Mouse (Mus musculus) liver, adult 2 months (tissue): Measurements from ENCODE around the gene Ppp1r12a. TPM values are rescaled to one million over a fixed set of nuclear protein-coding genes. Genes with fewer than 3 reads are reported as not detected.
A peak's percentile ranks its signal among the peaks of the same experiment; 100 is the strongest.

Source experiments
- DNase-seq: peaks from one replicate; pipeline ENCODE4 v3.0.0-alpha.2; 2011; ENCODE audit warnings: low read depth, low spot score; ENCODE audit errors: extremely low read depth
- H3K27ac ChIP-seq: fragments of 200-500 bp; replicated peaks from 2 replicates; pipeline ENCODE4 v1.5.1; 2012; ENCODE audit warnings: low read depth, mild to moderate bottlenecking, control low read depth, inconsistent platforms, low read length; ENCODE audit not compliant: insufficient read depth
- H3K27me3 ChIP-seq: fragments of 200-500 bp; 2 replicates; pipeline ENCODE4 v1.6.1; 2012; ENCODE audit warnings: mild to moderate bottlenecking, moderate library complexity, low read length, inconsistent platforms; ENCODE audit not compliant: control insufficient read depth, insufficient read depth
- H3K36me3 ChIP-seq: fragments of 200-500 bp; 2 replicates; pipeline ENCODE4 v1.6.1; 2012; ENCODE audit warnings: low read length, inconsistent platforms; ENCODE audit not compliant: control insufficient read depth, insufficient read depth
- H3K4me1 ChIP-seq: fragments of 200-500 bp; 2 replicates; pipeline ENCODE4 v1.6.1; 2011; ENCODE audit warnings: low read length; ENCODE audit not compliant: control insufficient read depth, insufficient read depth
- H3K4me3 ChIP-seq: fragments of 200-500 bp; 2 replicates; pipeline ENCODE4 v1.5.1; 2011; ENCODE audit warnings: low read depth, mild to moderate bottlenecking, control low read depth, low read length, moderate library complexity; ENCODE audit not compliant: insufficient read depth
- H3K79me2 ChIP-seq: fragments of 200-500 bp; 2 replicates; pipeline ENCODE4 v1.6.1; 2012; ENCODE audit warnings: inconsistent platforms, mild to moderate bottlenecking, low read length, moderate library complexity; ENCODE audit not compliant: control insufficient read depth, insufficient read depth
- H3K9ac ChIP-seq: fragments of 200-500 bp; 2 replicates; pipeline ENCODE4 v1.6.1; 2012; ENCODE audit warnings: low read depth, mild to moderate bottlenecking, control low read depth, inconsistent platforms, low read length
- CTCF ChIP-seq: fragments of 200-500 bp; IDR thresholded peaks from 2 replicates; pipeline ENCODE4 v1.5.1; 2011; ENCODE audit warnings: low read depth, low read length, control low read depth
- POLR2A ChIP-seq: fragments of 200-500 bp; IDR thresholded peaks from 2 replicates; pipeline ENCODE4 v1.6.1; 2011; ENCODE audit warnings: low read length, control low read depth; ENCODE audit not compliant: insufficient read depth; ENCODE audit errors: extremely low read depth
- WGBS: fragments of 180-500 bp; shearing (Covaris S2); methylation state at CpG from one replicate; pipeline ENCODE4 v1.1.7; 2018; 5-methylcytosine and 5-hydroxymethylcytosine counted together
- polyA plus RNA-seq: library from polyadenylated mRNA; depleted of rRNA; stranded (reverse); fragments of >200 nt; gene quantifications from 2 replicates; pipeline ENCODE4 v1.2.3, GENCODE M21; 2012
- total RNA-seq: library from RNA; depleted of rRNA; stranded (reverse); fragments of >200 nt; gene quantifications from 2 replicates; pipeline ENCODE4 v1.2.3, GENCODE M21; 2014

Gene Ppp1r12a
- total and polyA plus RNA-seq, 2 experiments, result 5.5 to 38.5 TPM

DNA sequence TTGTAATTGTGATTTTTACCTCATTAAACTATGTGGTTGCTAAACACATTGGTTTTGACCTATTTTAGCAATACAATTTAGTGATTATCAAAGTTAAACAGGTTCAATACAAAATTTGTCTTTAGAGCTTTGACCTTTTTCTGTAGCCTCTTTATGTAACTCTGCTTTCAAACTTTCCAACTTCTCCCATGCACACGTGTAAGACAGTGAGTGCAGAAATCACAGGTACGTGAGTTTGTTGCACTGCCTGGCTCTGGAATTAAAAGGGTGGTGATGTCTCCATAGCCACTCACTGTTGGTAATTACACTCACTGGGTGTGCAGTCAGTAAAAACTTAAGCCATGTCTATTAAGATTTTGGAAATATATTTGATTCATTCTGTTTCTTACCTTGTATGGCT, 30.3 kb downstream of the Ppp1r12a start:
- 31% methylated on average over 2 of the region's 2 CpGs for WGBS
- H3K9ac ChIP-seq, result no peak overlapping the region

DNA sequence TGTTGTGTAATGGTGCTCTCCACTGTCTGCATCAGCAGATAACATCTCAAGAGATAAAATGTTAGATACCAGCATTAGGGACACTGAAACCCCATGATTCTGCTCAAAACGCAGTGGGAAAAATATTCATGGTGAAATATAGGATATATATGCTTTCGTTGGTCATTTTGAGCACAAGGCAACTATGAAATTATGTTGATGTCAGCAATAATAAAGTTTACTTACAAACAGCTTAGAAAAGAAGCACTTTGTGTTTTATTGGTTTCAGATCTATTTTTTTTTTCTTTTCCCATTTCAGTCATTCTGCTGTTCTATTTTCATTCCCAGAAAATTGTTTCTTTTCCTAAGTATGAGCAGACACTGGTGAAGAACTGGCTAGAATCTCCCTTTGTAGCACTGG, 34.1 kb downstream of the Ppp1r12a start:
- Histone ChIP-seq H3K4me1 (peaks cover 11% of the 10 kb centered on the region), H3K27me3 (no peaks in the 10 kb centered on the region), H3K4me3 (no peak overlapping the region), H3K79me2 (peaks cover 15% of the 10 kb centered on the region; the same call in 1 of the 2 replicates), H3K36me3 (peaks cover 2% of the 10 kb centered on the region; the same call in 1 of the 2 replicates), H3K9ac (no peak overlapping the region), H3K27ac (no peak overlapping the region)
- TF ChIP-seq POLR2A (no peak), CTCF (no peak)
- WGBS, result 86% methylated on average over 2 of the region's 2 CpGs
- no peak for DNase-seq

More for the DNA sequence above, 30.3 kb downstream of the Ppp1r12a start:
- peaks cover 15% of the 10 kb centered on the region; the same call in 1 of the 2 replicates for H3K79me2 ChIP-seq
- H3K4me1 ChIP-seq, result peaks cover 9% of the 10 kb centered on the region
- no peaks in the 10 kb centered on the region for H3K36me3 ChIP-seq
- H3K27ac ChIP-seq, result no peak overlapping the region
- H3K27me3 ChIP-seq, result no peaks in the 10 kb centered on the region
- TF ChIP-seq CTCF (no peak), POLR2A (no peak)
- peak; percentile 62 for DNase-seq
- no peak overlapping the region for H3K4me3 ChIP-seq

- no peak for DNase-seq
- Histone ChIP-seq H3K27me3 (no peaks in the 10 kb centered on the region), H3K27ac (no peak overlapping the region), H3K4me1 (peaks cover 7% of the 10 kb centered on the region), H3K4me3 (no peak overlapping the region), H3K36me3 (peaks cover 4% of the 10 kb centered on the region; the same call in 1 of the 2 replicates), H3K9ac (no peak overlapping the region), H3K79me2 (peaks cover 20% of the 10 kb centered on the region; the same call in 1 of the 2 replicates)
- TF ChIP-seq CTCF (no peak), POLR2A (no peak)
- 97% methylated on average over 1 of the region's 1 CpGs for WGBS
Observed at GRCm38 (mm10) chr10:108197498-108197897, 35.5 kb downstream of the Ppp1r12a start.

DNA sequence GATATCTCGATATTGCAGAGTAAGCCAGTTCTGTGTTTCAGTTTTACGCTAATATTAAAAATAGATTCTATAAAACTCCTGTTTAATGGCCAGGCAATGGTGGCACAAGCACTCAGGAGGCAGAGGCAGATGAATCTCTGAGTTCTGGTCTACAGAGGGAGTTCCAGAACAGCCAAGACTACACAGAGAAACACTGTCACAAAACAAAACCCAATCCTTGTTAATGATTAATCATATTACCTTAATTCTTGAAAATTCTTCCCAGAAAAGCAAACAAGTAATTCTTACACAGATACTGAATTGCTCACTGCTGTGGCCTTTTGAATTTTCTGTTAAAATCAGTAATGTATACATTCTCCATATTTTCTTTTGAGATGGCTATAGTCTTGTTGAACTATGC, 37.0 kb downstream of the Ppp1r12a start:
- Histone ChIP-seq H3K4me3 (no peak overlapping the region), H3K27ac (no peak overlapping the region), H3K9ac (no peak overlapping the region), H3K27me3 (no peaks in the 10 kb centered on the region), H3K4me1 (peaks cover 7% of the 10 kb centered on the region), H3K79me2 (peaks cover 23% of the 10 kb centered on the region; the same call in 1 of the 2 replicates), H3K36me3 (peaks cover 4% of the 10 kb centered on the region; the same call in 1 of the 2 replicates)
- 47% methylated on average over 2 of the region's 2 CpGs for WGBS
- DNase-seq, result peak; percentile 84
- no peak for TF ChIP-seq POLR2A

DNA sequence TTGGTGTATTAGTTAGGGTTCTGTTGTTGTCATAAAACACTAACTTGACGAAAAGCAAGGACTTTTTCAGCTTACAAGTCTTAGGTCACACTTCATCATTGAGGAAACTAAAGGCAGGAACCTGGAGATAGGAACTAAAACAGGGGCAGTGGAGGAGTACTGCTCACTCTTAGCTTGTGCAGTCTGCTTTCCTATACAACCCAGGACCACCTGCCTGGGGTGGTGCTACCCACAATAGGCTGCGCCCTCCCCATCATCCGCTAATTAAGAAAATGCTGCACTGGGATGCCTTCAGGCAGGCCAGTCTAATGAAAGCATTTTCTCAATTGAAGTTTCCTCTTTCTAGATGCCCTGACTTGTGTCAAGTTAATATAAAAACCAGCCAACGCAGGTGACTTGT, 40.1 kb downstream of the Ppp1r12a start:
- Histone ChIP-seq H3K27ac (no peak overlapping the region), H3K9ac (no peak overlapping the region), H3K4me1 (peaks cover 7% of the 10 kb centered on the region), H3K4me3 (no peak overlapping the region), H3K79me2 (peaks cover 21% of the 10 kb centered on the region; the same call in 1 of the 2 replicates), H3K36me3 (peaks cover 4% of the 10 kb centered on the region; the same call in 1 of the 2 replicates), H3K27me3 (no peaks in the 10 kb centered on the region)
- DNase-seq, result no peak
- 94% methylated on average over 4 of the region's 4 CpGs for WGBS
- TF ChIP-seq POLR2A, result no peak
- no peak for TF ChIP-seq CTCF

DNA sequence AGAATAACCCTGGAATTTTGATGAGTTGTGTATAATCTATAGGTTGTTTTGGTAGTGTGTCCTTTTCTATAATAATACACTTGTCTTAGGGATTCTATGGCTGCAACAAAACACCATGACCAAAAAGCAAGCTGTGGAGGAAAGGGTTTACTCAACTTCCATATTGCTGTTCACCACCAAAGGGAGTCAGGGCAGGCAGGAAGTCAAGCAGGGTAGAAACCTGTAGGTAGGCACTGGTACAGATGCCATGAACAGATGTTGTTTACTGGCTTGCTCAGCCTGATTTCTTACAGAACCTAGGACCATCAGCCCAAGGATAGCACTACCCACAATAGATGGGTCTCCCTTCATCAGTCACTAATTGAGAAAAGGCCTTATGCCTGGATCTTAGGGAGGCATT, 41.4 kb downstream of the Ppp1r12a start:
- Histone ChIP-seq H3K4me3 (no peak overlapping the region), H3K4me1 (peaks cover 5% of the 10 kb centered on the region), H3K36me3 (peaks cover 4% of the 10 kb centered on the region; the same call in 1 of the 2 replicates), H3K79me2 (peaks cover 17% of the 10 kb centered on the region; the same call in 1 of the 2 replicates), H3K27ac (no peak overlapping the region), H3K27me3 (no peaks in the 10 kb centered on the region), H3K9ac (no peak overlapping the region)
- no peak for DNase-seq
- TF ChIP-seq POLR2A, result no peak
- TF ChIP-seq CTCF, result no peak
